Mouse (Mus musculus): ENCODE results near the gene Zfp809.
"Not testable (repeated sequence)": the region's sequence is repeated elsewhere in the genome, so short reads cannot be mapped to it uniquely, and the experiment has no call there.

The Zfp809 gene

GRCm38 (mm10) chr9:22225581-22226388 is at the start of gene Zfp809:
Zfp809 (plus strand) TSS chr9:22225714.
- in situ Hi-C loops (cut with MboI, MseI): no loop called here

- in situ Hi-C loops (cut with MboI, MseI): no loop called here
These were observed 37.4 kb upstream of the Zfp809 start, which contains the start of gene Zfp872 for GRCm38 (mm10) chr9:22188025-22188611. Zfp872 (plus strand) TSS chr9:22188090.

- in situ Hi-C loops (cut with MboI, MseI): no loop called here
These were observed 29.1 kb upstream of the Zfp809 start for GRCm38 (mm10) chr9:22196412-22196811.

GRCm38 (mm10) chr9:22213785-22214194 is 11.7 kb upstream of the Zfp809 start:
- in situ Hi-C loops (cut with MboI, MseI): loop anchor here (5.0 kb wide), 1 partner anchor 41 kb away; no protein-coding TSS in a partner anchor

GRCm38 (mm10) chr9:22214549-22214948 is 11.0 kb upstream of the Zfp809 start:
- in situ Hi-C loops (cut with MboI, MseI): loop anchor here (5.0 kb wide), 1 partner anchor 42 kb away; no protein-coding TSS in a partner anchor

GRCm38 (mm10) chr9:22216705-22217104 is 8.8 kb upstream of the Zfp809 start:
- in situ Hi-C loops (cut with MboI, MseI): no loop called here

- in situ Hi-C loops (cut with MboI, MseI): no loop called here
These were observed 7.5 kb upstream of the Zfp809 start for GRCm38 (mm10) chr9:22217858-22218493.

- in situ Hi-C loops (cut with MboI, MseI): no loop called here
These were observed 1.4 kb upstream of the Zfp809 start for GRCm38 (mm10) chr9:22224066-22224465.

- in situ Hi-C loops (cut with MboI, MseI): no loop called here
These were observed 694 bp upstream of the Zfp809 start for GRCm38 (mm10) chr9:22224536-22225503.

GRCm38 (mm10) chr9:22226389-22226673 is 817 bp downstream of the Zfp809 start:
- in situ Hi-C loops (cut with MboI, MseI): not testable (repeated sequence)

- in situ Hi-C loops (cut with MboI, MseI): no loop called here
These were observed 1.3 kb downstream of the Zfp809 start for GRCm38 (mm10) chr9:22226846-22227245.

- in situ Hi-C loops (cut with MboI, MseI): no loop called here
These were observed 4.0 kb downstream of the Zfp809 start for GRCm38 (mm10) chr9:22229386-22230026.

GRCm38 (mm10) chr9:22230061-22230460 is 4.5 kb downstream of the Zfp809 start:
- in situ Hi-C loops (cut with MboI, MseI): no loop called here

GRCm38 (mm10) chr9:22230556-22230955 is 5.0 kb downstream of the Zfp809 start:
- in situ Hi-C loops (cut with MboI, MseI): no loop called here

GRCm38 (mm10) chr9:22240001-22240400 is 14.5 kb downstream of the Zfp809 start:
- in situ Hi-C loops (cut with MboI, MseI): loop anchor here (5.0 kb wide), 1 partner anchor 82 kb away; no protein-coding TSS in a partner anchor

GRCm38 (mm10) chr9:22244242-22244641 is 18.7 kb downstream of the Zfp809 start:
- in situ Hi-C loops (cut with MboI, MseI): loop anchor here (5.0 kb wide), 1 partner anchor 78 kb away; no protein-coding TSS in a partner anchor

- in situ Hi-C loops (cut with MboI, MseI): no loop called here
These were observed 31.1 kb downstream of the Zfp809 start for GRCm38 (mm10) chr9:22256579-22256978.

- in situ Hi-C loops (cut with MboI, MseI): no loop called here
These were observed 33.3 kb downstream of the Zfp809 start for GRCm38 (mm10) chr9:22258784-22259183.

- in situ Hi-C loops (cut with MboI, MseI): no loop called here
These were observed 33.9 kb downstream of the Zfp809 start, which contains the start of gene Zfp599 for GRCm38 (mm10) chr9:22259184-22260091. Zfp599 (minus strand) TSS chr9:22259895.

- in situ Hi-C loops (cut with MboI, MseI): no loop called here
These were observed 34.5 kb downstream of the Zfp809 start for GRCm38 (mm10) chr9:22260092-22260422.
